Mouse (Mus musculus): ENCODE measurements at regions not wholly inside any gene's neighbourhood (a gene's known extent, or its start where the extent isn't known, plus 50 kb on each side); places are given as distances from the start of the nearest gene placed in this dataset.

- no peak for DNase-seq
These were observed 437.3 kb downstream of the 1810013L24Rik start for GRCm38 (mm10) chr16:9267204-9267603.

DNA sequence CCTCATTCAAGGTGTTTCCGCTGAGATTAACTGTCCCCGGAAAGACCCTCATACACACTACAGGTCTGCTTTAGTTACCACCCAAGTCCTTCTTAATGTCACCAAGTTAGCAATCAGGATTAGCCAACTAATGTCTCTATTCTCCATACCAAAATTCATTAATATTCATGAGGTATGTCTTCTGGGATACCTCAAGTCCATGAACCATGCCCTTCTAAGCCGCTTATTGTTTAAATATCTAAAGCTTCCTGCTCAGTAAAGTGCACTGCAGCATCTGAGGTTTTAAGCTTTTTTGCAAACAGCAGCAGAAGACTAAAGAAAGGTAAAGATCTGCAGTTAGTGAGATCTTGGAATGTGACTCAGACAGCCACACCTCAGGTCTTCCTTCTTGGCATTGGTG lies 440.2 kb downstream of the 1810013L24Rik start:
- no peak for DNase-seq

DNA sequence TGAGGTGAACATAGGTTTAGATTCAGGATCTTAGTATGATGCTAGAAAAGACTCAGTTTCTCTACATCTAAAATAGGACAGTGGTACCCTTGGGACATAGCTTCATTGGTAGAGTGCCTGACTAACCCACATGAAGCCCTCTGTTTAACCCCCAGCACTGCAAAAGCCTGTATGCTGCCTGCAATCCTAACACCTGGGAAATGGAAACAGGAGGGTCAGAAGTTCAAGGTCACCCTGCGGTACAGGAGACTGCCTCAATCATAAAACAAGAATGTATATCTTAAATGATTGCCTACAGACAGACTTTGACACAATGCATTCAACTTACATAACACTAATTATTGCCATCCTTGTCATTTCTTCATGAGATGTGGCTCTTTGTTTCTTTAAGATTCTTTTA lies 440.8 kb downstream of the 1810013L24Rik start:
- no peak for DNase-seq

- no peak for DNase-seq
These were observed 443.9 kb downstream of the 1810013L24Rik start for GRCm38 (mm10) chr16:9273751-9274300.

- no peak for DNase-seq
These were observed 444.7 kb downstream of the 1810013L24Rik start for GRCm38 (mm10) chr16:9274583-9275100.

GRCm38 (mm10) chr16:9275426-9275825 lies 445.5 kb downstream of the 1810013L24Rik start:
- no peak for DNase-seq

DNA sequence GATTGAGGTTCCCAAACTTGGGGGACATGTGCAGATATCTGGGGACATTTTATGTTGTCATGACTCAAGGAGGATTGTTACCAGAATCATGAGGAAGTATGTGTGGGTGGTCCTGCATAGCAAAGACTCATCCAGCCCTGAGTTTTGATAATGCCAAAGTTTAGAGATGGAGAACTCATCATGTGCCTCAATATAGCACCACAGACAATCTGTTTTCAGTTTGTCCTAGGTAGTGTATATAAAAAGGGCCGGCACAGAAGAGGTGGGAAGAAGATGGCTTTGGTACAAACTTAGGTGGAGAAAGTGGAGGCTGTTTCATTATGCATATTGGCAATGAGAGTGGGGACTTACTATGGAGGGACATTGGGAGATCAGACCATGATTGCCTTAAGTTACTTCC lies 447.2 kb downstream of the 1810013L24Rik start:
- no peak for DNase-seq

DNA sequence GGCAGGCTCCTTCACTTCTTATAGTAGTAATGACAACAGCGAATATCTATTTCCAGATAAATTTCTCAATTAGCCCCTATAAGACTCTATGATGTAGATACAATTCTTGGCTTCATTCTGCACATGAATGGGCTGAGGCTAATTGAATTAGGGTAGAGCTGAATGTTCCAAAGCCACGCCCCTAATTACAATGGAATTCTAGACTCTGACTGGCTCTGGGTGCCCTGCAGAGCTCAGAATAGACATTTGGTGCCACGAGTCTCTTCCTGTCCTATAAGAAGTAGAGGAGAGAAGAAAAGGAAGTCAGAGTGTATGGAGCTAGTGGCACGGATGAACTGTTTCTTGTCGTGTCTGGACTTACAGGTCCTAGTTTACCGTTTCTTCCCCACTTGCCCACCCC lies 449.8 kb downstream of the 1810013L24Rik start:
- DNase-seq = no peak

DNA sequence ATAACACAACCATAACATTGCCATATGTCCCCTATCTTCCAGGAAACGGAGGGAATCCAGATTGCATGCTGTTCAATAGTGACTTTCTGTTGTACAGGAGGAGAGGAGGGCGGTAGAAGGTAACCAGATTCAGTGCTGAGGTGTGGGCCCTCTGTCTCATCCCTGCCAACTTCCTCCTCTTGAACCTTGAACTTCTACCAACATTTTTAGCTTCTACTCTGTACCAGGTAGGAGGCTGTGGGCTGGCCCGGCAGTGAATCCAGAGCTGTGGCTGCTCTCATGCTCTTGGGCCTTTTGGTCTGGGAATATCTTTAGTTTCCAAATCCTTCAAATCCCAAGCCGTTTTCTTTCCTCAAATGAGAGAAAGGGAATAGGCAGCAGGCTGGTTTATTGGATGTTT lies 450.5 kb downstream of the 1810013L24Rik start:
- no peak for DNase-seq

- no peak for DNase-seq
These were observed 451.0 kb downstream of the 1810013L24Rik start for GRCm38 (mm10) chr16:9280931-9281330.

- DNase-seq = no peak
These were observed 454.5 kb downstream of the 1810013L24Rik start for GRCm38 (mm10) chr16:9284423-9284822.

DNA sequence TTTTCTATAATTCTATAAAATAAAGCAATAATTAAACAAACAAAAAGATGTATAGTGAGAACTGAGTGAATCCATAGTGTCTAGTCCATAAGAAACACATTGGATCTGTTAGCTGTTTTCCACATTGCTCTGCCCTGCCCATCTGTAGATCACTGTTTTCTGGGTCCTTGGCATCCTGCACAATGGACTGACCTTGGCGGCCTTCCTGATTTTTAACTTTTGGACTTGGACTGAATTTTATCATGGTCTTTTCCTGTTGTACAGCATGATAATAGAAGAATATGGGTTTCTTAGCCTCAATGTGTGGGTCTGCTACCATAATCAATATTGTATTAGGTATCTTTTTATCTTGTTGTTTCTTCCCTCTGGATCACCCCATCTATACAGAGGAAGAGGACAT lies 456.0 kb downstream of the 1810013L24Rik start:
- DNase-seq = no peak

- DNase-seq = no peak
These were observed 457.7 kb downstream of the 1810013L24Rik start for GRCm38 (mm10) chr16:9287557-9287956.

DNA sequence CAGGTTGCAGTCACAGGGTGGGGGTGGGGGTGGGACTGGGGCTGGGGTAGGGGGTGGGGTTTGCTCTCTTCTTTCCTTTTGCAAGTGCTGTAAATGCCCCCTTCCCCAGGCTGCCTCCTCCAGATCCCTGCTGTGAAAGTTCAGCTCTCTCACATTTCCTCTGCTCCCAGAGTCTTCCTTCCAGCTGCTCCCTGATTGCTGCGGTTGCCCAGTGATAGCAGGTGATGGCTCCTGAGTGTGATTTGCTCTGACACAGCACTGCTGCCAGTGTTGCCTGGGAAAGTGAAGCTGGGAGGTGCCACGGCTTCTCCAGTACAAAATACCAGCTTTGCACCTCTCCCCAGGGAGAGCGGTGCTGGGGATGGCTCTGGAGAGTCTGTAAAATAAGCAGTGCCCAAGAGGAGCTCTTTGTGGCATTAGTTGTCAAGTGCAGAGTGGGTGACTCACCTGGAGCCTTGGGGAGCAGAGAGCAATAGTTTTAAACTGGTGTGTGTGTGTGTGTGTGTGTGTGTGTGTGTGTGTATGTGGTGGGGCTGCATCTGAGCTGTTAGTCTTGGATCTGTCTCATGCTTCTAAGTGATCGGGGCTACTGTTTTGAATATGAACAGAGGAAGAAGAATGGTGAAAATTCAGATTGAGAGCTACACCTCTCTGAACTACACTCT lies 461.6 kb downstream of the 1810013L24Rik start:
- DNase-seq = no peak

GRCm38 (mm10) chr16:9303134-9303533 lies 473.2 kb downstream of the 1810013L24Rik start:
- no peak for DNase-seq

DNA sequence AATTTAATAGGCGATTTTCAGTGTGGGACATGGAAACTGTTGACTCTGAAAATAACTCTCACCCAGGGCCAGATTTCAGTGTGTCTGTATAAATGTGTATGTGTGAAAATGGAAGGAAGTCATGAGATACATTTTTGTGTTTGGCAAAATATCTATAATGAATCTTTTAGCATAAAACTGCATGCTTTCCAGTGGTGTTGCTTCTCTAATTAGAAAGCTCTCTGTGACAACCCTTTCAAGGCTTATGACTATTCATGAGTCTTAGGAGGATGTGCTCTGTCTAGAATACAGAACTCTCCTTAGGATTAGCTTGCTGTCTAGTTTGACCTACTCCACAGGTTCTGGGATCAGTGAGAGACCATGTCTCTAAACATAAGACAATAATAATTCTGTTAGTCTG lies 474.2 kb downstream of the 1810013L24Rik start:
- DNase-seq = no peak

GRCm38 (mm10) chr16:9310744-9311143 lies 480.8 kb downstream of the 1810013L24Rik start:
- no peak for DNase-seq

DNA sequence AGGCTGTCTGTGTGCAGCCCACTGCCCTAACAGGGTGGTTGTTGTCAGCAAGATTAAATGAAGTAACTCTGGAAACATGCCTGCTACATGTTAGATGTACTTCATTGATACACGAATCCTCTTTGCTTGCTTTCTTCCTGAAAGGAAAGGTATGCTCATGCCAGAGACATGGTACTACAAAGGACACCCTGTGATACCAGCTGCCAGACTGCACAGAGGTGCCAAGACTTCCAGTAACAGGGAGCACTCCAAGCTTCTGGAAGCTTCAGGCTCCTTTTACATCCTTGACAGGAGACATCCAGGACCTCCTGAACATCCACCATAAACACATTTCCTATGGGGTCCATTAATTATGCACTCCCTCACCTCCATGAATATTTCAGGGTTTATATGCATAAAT lies 505.7 kb downstream of the 1810013L24Rik start:
- no peak for DNase-seq

DNA sequence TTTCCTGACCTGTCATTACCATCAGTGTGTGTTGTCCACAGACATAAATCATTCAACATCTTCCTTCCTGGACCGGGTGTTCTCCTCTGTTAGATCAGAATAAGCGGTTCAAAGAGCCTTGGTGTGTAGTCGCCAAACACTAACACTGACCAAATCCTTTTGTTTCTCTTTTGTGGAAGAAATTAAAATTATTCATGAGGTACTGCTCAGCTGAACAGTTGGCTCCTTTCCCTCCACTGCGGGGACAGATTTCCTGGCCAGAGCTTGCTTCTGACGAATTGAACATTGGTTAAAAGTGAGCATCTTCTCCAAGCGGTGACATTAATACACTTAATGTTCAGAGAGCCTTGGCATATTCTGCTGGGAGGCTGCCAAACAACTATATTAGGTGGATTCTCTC lies 506.2 kb downstream of the 1810013L24Rik start:
- DNase-seq = no peak

DNA sequence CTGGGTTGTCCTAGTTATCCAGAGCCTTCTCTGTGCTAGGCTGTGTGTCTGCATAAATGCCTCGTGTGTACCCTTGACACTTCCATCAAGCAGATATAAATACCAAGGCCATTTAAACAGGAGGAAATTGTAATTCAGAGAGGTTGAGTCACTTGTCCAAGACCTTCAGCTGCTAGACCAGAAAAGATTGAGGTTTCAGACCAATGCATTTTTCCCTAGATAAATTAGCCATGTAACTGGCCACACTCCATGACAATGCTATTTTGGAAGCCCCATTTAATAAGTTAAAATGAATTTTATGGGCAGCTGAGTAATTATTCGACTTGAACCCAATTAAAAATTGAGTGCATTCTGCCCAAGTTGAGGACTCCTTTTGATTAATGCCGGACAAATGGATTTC lies 509.6 kb downstream of the 1810013L24Rik start:
- DNase-seq = no peak

GRCm38 (mm10) chr16:9341245-9341644 lies 511.3 kb downstream of the 1810013L24Rik start:
- no peak for DNase-seq

- no peak for DNase-seq
These were observed 523.9 kb downstream of the 1810013L24Rik start for GRCm38 (mm10) chr16:9353811-9354210.

- no peak for DNase-seq
These were observed 524.6 kb downstream of the 1810013L24Rik start for GRCm38 (mm10) chr16:9354331-9355030.

- DNase-seq = no peak
These were observed 528.8 kb downstream of the 1810013L24Rik start for GRCm38 (mm10) chr16:9358651-9359050.

All from kidney, adult 18-20 months (tissue).